Mouse (Mus musculus) small intestine, adult 2 months (tissue): ENCODE measurements around the gene Rsl1. TPM values are rescaled to one million over a fixed set of nuclear protein-coding genes. Genes with fewer than 3 reads are reported as not detected.
"Not testable (repeated sequence)": the region's sequence is repeated elsewhere in the genome, so short reads cannot be mapped to it uniquely, and the experiment has no call there.

ENCODE experiments used
- H3K27ac ChIP-seq: fragments of 200-500 bp; 2 replicates; pipeline ENCODE4 v1.5.1; 2012; ENCODE audit warnings: low read depth, low read length, control low read depth, inconsistent platforms; ENCODE audit not compliant: insufficient read depth
- H3K27me3 ChIP-seq: fragments of 200-500 bp; 2 replicates; pipeline ENCODE4 v1.6.1; 2012; ENCODE audit warnings: mild to moderate bottlenecking, moderate library complexity, low read length, inconsistent platforms; ENCODE audit not compliant: control insufficient read depth, insufficient read depth
- H3K36me3 ChIP-seq: fragments of 200-500 bp; 2 replicates; pipeline ENCODE4 v1.6.1; 2012; ENCODE audit warnings: mild to moderate bottlenecking, low read length, control low read depth, inconsistent platforms; ENCODE audit not compliant: control insufficient read depth, insufficient read depth
- H3K4me1 ChIP-seq: fragments of 200-500 bp; 2 replicates; pipeline ENCODE4 v1.6.1; 2012; ENCODE audit warnings: low read length, inconsistent platforms, mixed read lengths; ENCODE audit not compliant: control insufficient read depth, insufficient read depth, insufficient read length
- H3K4me3 ChIP-seq: fragments of 200-500 bp; 2 replicates; pipeline ENCODE4 v1.5.1; 2012; ENCODE audit warnings: low read depth, mild to moderate bottlenecking, control low read depth, inconsistent platforms, low read length, moderate library complexity
- CTCF ChIP-seq: fragments of 200-500 bp; IDR thresholded peaks from 2 replicates; pipeline ENCODE4 v1.5.1; 2012; ENCODE audit warnings: low read depth, mild to moderate bottlenecking, control low read depth, inconsistent platforms, low read length, moderate library complexity, mixed read lengths; ENCODE audit not compliant: insufficient replicate concordance, insufficient read length; ENCODE audit errors: extremely low read depth
- POLR2A ChIP-seq: fragments of 200-500 bp; IDR thresholded peaks from 2 replicates; pipeline ENCODE4 v1.6.1; 2012; ENCODE audit warnings: low read depth, mild to moderate bottlenecking, control low read depth, inconsistent platforms, low read length, moderate library complexity
- WGBS: fragments of 180-500 bp; shearing (Covaris S2); methylation state at CpG from one replicate; pipeline ENCODE4 v1.1.7; 2018; 5-methylcytosine and 5-hydroxymethylcytosine counted together
- polyA plus RNA-seq: library from polyadenylated mRNA; depleted of rRNA; stranded (reverse); fragments of >200 nt; gene quantifications from 2 replicates; pipeline ENCODE4 v1.2.3, GENCODE M21; 2012; rRNA removed

The Rsl1 gene
- 0.10 and 0.33 TPM in 2 replicates for polyA plus RNA-seq

GRCm38 (mm10) chr13:67172991-67173722 is at the start of gene Rsl1:
Gene Rsl1 (plus strand): TSS chr13:67173182.
- not testable (repeated sequence) for H3K4me1 ChIP-seq
- H3K4me3 ChIP-seq, result peak within 1 kb of the TSS; percentile 97

GRCm38 (mm10) chr13:67124460-67124859 is 48.5 kb upstream of the Rsl1 start:
- TF ChIP-seq POLR2A (no peak), CTCF (no peak)
- Histone ChIP-seq H3K4me3 (no peak overlapping the region), H3K27ac (no peak overlapping the region), H3K36me3 (no peaks in the 10 kb centered on the region), H3K4me1 (no peaks in the 10 kb centered on the region), H3K27me3 (0 out of 2 replicates have a peak, but pooled peaks cover 2% of the 10 kb centered on the region)
- 74% methylated on average over 1 of the region's 1 CpGs for WGBS

More at GRCm38 (mm10) chr13:67172991-67173722, at the start of gene Rsl1:
- H3K36me3 ChIP-seq, H3K27me3 ChIP-seq: not testable (repeated sequence)
- peak within 1 kb of the TSS; percentile 58; the same call in 1 of the 2 replicates for H3K27ac ChIP-seq
- WGBS, result 1% methylated on average over 17 of the region's 17 CpGs

- H3K36me3 ChIP-seq, H3K4me1 ChIP-seq, H3K27ac ChIP-seq, H3K4me3 ChIP-seq, H3K27me3 ChIP-seq: not testable (repeated sequence)
- 70% methylated on average over 10 of the region's 10 CpGs for WGBS
Observed at GRCm38 (mm10) chr13:67127507-67127906, 45.5 kb upstream of the Rsl1 start.

GRCm38 (mm10) chr13:67128038-67128721 is 44.8 kb upstream of the Rsl1 start:
- Histone ChIP-seq H3K27ac (no peak overlapping the region), H3K36me3 (no peaks in the 10 kb centered on the region), H3K4me3 (peak overlapping the region; percentile 91), H3K27me3 (no peaks in the 10 kb centered on the region), H3K4me1 (no peaks in the 10 kb centered on the region)
- WGBS, result under 1% methylated on average over 18 of the region's 18 CpGs
- TF ChIP-seq CTCF, result no peak
- no peak for TF ChIP-seq POLR2A

- 42% methylated on average over 4 of the region's 4 CpGs for WGBS
- H3K36me3 ChIP-seq, H3K27ac ChIP-seq, H3K4me1 ChIP-seq, H3K4me3 ChIP-seq, H3K27me3 ChIP-seq: not testable (repeated sequence)
Observed at GRCm38 (mm10) chr13:67166122-67166521, 6.9 kb upstream of the Rsl1 start.

GRCm38 (mm10) chr13:67173723-67174055 is 707 bp downstream of the Rsl1 start:
- no peaks in the 10 kb centered on the region for H3K27me3 ChIP-seq
- WGBS, result 7% methylated on average over 5 of the region's 5 CpGs
- peak overlapping the region; percentile 97 for H3K4me3 ChIP-seq
- H3K4me1 ChIP-seq, result no peaks in the 10 kb centered on the region
- no peak overlapping the region for H3K27ac ChIP-seq
- no peak for TF ChIP-seq CTCF
- TF ChIP-seq POLR2A, result no peak
- H3K36me3 ChIP-seq, result peaks cover 5% of the 10 kb centered on the region; the same call in 1 of the 2 replicates

GRCm38 (mm10) chr13:67194340-67194894 is 21.4 kb downstream of the Rsl1 start, which contains the start of gene Zfp455:
Gene Zfp455 (plus strand): TSS chr13:67194506.
- H3K27ac ChIP-seq, result no peak within 1 kb of the TSS
- H3K4me3 ChIP-seq, result peak within 1 kb of the TSS; percentile 71
- WGBS, result under 1% methylated on average over 13 of the region's 13 CpGs
- H3K36me3 ChIP-seq, result no peaks in the 10 kb centered on the region
- no peaks in the 10 kb centered on the region for H3K27me3 ChIP-seq
- TF ChIP-seq POLR2A, result no peak
- TF ChIP-seq CTCF, result no peak
- H3K4me1 ChIP-seq, result no peaks in the 10 kb centered on the region
